ENCODE assay signal across 27 mouse cellular contexts in the genomic region with DNA sequence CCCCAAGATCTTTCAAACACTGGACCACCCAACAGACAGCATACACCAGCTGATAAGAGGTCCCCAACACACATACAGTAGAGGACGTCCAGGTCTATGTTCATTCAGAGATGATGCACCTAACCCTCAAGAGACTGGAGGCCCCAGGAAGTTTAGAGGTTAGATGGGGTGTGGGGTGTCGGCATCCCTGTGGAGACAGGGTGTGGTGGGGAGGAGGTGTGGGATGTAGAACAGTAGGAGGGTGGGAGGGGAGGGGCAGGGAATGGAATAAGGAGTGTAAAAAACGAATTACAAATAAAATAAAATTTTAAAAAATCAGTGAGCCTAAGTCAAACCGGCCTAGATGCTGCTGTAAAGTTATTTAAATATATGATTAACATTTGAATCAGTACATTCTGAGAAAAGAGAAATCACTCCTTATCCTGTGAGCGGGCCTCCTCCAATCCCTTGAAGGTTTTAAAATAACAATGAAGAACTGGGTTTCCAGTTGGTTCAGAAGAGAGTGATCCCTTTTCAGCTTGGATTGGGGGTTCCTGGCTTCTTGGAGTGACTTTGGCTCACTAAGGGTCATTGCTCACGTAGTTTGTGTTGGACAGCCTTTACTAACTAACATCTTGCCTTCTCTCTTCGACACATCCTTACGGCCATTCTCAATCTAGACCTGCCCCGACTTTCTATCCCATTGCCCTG. TPM values are rescaled to one million over a fixed set of nuclear protein-coding genes. Genes with fewer than 3 reads are reported as not detected.
"Had no signal": no experiment of that assay in that cellular context is flagged by ENCODE, and none has a peak within 500 bp of the region (broad histone marks: within the 10 kb centered on the region; RNA-seq: fewer than 3 reads in every experiment).

No protein-coding gene starts in this region.

- H3K9ac ChIP-seq: embryonic facial prominence, embryonic 12.5 days; embryonic facial prominence, embryonic 13.5 days; embryonic facial prominence, embryonic 15.5 days; forebrain, embryonic 12.5 days; forebrain, embryonic 13.5 days; forebrain, embryonic 15.5 days; forebrain, postnatal 0 days had no signal

- ATAC-seq: forebrain, embryonic 13.5 days; forebrain, embryonic 14.5 days; forebrain, embryonic 15.5 days; forebrain, embryonic 16.5 days; forebrain, postnatal 0 days had no signal

- H3K4me1 ChIP-seq: embryonic facial prominence, embryonic 10.5 days; embryonic facial prominence, embryonic 12.5 days; embryonic facial prominence, embryonic 13.5 days; embryonic facial prominence, embryonic 15.5 days; forebrain, embryonic 10.5 days; forebrain, embryonic 12.5 days; forebrain, embryonic 13.5 days; forebrain, embryonic 15.5 days; heart, embryonic 10.5 days had no signal

- DNase-seq: cerebellum, postnatal 10 days; cerebellum, postnatal 14 days; cerebellum, postnatal 25 days; cerebellum, postnatal 36 days; embryo, embryonic 11 days; forebrain, postnatal 0 days; gastrocnemius, adult 2 months; gastrocnemius, postnatal 10 days; gastrocnemius, postnatal 14 days; gastrocnemius, postnatal 25 days; gastrocnemius, postnatal 36 days; heart, adult 18-20 months; heart, adult 2 months had no signal

- H3K4me2 ChIP-seq: embryonic facial prominence, embryonic 12.5 days; embryonic facial prominence, embryonic 13.5 days; embryonic facial prominence, embryonic 15.5 days; forebrain, embryonic 12.5 days; forebrain, embryonic 13.5 days; forebrain, embryonic 15.5 days had no signal

- H3K9me3 ChIP-seq: embryonic facial prominence, embryonic 10.5 days; embryonic facial prominence, embryonic 12.5 days; embryonic facial prominence, embryonic 13.5 days; embryonic facial prominence, embryonic 15.5 days; forebrain, embryonic 10.5 days; forebrain, embryonic 12.5 days; forebrain, embryonic 13.5 days; forebrain, embryonic 15.5 days; heart, embryonic 10.5 days had no signal

- H3K27me3 ChIP-seq: embryonic facial prominence, embryonic 12.5 days; forebrain, embryonic 12.5 days; forebrain, embryonic 13.5 days; forebrain, embryonic 15.5 days had no signal

- H3K36me3 ChIP-seq: embryonic facial prominence, embryonic 10.5 days; embryonic facial prominence, embryonic 12.5 days; embryonic facial prominence, embryonic 13.5 days; embryonic facial prominence, embryonic 15.5 days; forebrain, embryonic 10.5 days; forebrain, embryonic 12.5 days; forebrain, embryonic 15.5 days; heart, embryonic 10.5 days had no signal

- H3K4me3 ChIP-seq: embryonic facial prominence, embryonic 10.5 days; embryonic facial prominence, embryonic 12.5 days; embryonic facial prominence, embryonic 13.5 days; embryonic facial prominence, embryonic 15.5 days; erythroblast, embryonic 14.5 days; forebrain, embryonic 10.5 days; forebrain, embryonic 12.5 days; forebrain, embryonic 13.5 days; forebrain, embryonic 15.5 days; gastrocnemius, adult 2 months; heart, adult 2 months; heart, embryonic 10.5 days had no signal

- H3K27ac ChIP-seq: embryonic facial prominence, embryonic 10.5 days; embryonic facial prominence, embryonic 12.5 days; embryonic facial prominence, embryonic 13.5 days; embryonic facial prominence, embryonic 15.5 days; forebrain, embryonic 10.5 days; forebrain, embryonic 12.5 days; forebrain, embryonic 13.5 days; forebrain, embryonic 15.5 days; gastrocnemius, adult 2 months; heart, adult 2 months; heart, embryonic 10.5 days had no signal

RNA-seq across cellular contexts. Expression of gene Osmr, which starts 28.7 kb away (rescaled TPM):
- total RNA-seq: common myeloid progenitor, adult 5-6 weeks; granulocyte monocyte progenitor cell, adult 5-6 weeks had no signal
- polyA plus RNA-seq: erythroblast, embryonic 14.5 days had no signal
